Mouse (Mus musculus) spleen, postnatal 4 days (tissue): Measurements from ENCODE around the gene Adcy9.
A peak's percentile ranks its signal among the peaks of the same experiment; 100 is the strongest.
"Not testable (repeated sequence)": the region's sequence is repeated elsewhere in the genome, so short reads cannot be mapped to it uniquely, and the experiment has no call there.

Experiments
- DNase-seq, 2 experiments: peaks; one replicate each; pipeline ENCODE4 v3.0.0; 2022; ENCODE audit warnings: low spot score in 2 of 2

Gene Adcy9

GRCm38 (mm10) chr16:4272254-4272653 lies 148.0 kb downstream of the Adcy9 start:
- no peak for DNase-seq

- no peak for DNase-seq
Observed at GRCm38 (mm10) chr16:4270911-4271310, 149.4 kb downstream of the Adcy9 start.

DNA sequence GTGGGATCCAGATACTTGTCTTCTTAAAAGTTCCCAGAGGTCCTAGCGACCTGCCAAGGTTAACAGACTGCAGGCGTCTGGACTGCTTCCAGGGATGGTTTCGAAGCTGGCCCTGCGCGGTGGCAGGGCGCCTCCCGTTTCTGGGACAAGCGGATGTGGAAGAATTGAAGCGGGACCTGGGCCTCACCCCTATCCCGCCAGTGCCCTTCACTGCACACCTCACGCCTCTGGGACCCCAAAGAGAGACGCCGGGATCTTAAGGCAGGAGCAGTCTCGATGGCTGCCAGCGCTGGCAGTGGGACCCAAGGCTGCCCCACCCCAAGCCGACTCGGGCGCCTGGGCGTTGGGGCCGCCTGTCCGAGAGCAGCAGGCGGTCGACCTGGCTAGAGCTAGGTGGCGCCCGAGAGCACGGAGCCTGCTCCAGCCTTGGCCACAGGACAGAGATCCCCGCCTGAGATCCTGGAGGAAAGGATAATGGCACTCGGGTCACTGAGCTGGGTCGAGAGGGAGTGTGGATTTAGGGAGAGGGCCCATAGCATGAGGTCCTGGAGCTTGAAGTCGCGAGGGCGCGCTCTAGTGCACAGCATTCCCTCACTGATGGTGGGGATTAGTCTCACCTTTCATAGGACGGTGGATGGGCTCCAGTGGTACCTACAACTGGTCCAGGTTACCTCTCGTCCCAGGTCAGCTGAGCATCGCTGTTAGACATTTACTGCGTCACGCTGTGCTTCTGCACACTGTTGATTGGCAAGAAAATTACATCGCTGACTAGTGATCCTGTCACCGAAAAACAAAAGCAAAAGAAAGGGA lies 152.2 kb downstream of the Adcy9 start:
- DNase-seq = peak; percentile 65 to 89

GRCm38 (mm10) chr16:4267453-4267852 lies 152.8 kb downstream of the Adcy9 start:
- no peak for DNase-seq

GRCm38 (mm10) chr16:4265351-4265750 lies 154.9 kb downstream of the Adcy9 start:
- DNase-seq = no peak

- no peak for DNase-seq
Observed at GRCm38 (mm10) chr16:4263486-4263885, 156.8 kb downstream of the Adcy9 start.

GRCm38 (mm10) chr16:4257546-4257945 lies 162.8 kb downstream of the Adcy9 start:
- DNase-seq = no peak

DNA sequence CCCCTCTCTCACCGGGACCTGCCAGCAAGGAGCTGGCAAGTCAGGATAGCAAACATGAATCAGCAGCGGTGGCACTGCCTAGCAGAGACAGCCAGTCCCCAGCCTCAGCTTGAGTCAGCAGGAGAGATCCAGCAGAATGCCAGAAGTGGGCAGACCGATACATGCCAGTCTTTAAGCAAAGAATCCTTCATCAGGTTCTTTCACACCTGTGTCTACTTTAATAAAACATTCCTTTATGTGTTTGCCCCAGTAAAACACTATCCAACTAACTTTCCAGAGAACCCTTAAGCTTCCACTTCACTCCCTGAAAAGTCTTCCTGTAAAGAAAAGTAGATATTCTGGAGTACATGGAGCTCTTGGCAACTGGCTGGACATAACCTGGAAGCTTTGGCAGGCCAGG lies 171.5 kb downstream of the Adcy9 start:
- no peak for DNase-seq

DNA sequence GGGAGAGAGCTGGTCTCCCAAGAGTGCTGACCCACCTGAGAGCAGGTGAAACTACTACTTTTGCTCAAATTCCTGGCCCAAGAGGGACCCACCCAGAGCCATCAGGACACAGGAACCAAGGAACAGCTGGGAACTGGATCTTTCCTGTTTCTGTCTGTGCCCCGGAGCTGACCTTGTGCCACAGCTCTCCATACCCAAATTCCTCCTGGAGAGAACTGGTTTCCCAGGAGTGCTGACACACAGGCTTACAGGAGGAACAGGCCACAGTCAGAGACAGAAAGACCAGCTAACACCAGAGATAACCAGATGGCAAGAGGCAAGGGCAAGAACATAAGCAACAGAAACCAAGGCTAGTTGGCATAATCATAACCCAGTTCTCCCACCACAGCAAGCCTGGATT lies 175.1 kb downstream of the Adcy9 start:
- not testable (repeated sequence) for DNase-seq
